Mouse (Mus musculus) MEL (cell line): ENCODE results near the gene Arid5b. TPM values are rescaled to one million over a fixed set of nuclear protein-coding genes. Genes with fewer than 3 reads are reported as not detected.

Experiments used
- DNase-seq: peaks from one replicate; pipeline ENCODE4 v3.0.0; 2011; ENCODE audit warnings: low read depth, low spot score
- H3K27ac ChIP-seq: 2 replicates; pipeline ENCODE4 v1.5.1; 2012; ENCODE audit warnings: low read depth, mild to moderate bottlenecking, control low read depth, low read length, moderate library complexity; ENCODE audit not compliant: control insufficient read depth
- H3K27me3 ChIP-seq, 2 experiments: fragments of 150-350 bp in 1 of 2; sonication (generic) in 1 of 2; 2 replicates each; pipeline ENCODE4 v1.6.1; 2012; ENCODE audit warnings: low read length in 2 of 2, mild to moderate bottlenecking in 2 of 2, improper control_type of control experiment in 1 of 2, moderate library complexity in 1 of 2; ENCODE audit not compliant: insufficient read depth in 2 of 2, control insufficient read depth in 1 of 2
- H3K36me3 ChIP-seq, 2 experiments: 2 replicates each; pipeline ENCODE4 v1.6.1; 2012 to 2014; ENCODE audit warnings: low read length in 2 of 2, improper control_type of control experiment in 1 of 2, inconsistent platforms in 1 of 2, mild to moderate bottlenecking in 1 of 2; ENCODE audit not compliant: insufficient read depth in 2 of 2, control insufficient read depth in 1 of 2
- H3K4me1 ChIP-seq, 2 experiments: fragments of 150-350 bp in 1 of 2; sonication (generic) in 1 of 2; 2 replicates each; pipeline ENCODE4 v1.6.1; 2012; ENCODE audit warnings: low read length in 2 of 2, improper control_type of control experiment in 1 of 2, mild to moderate bottlenecking in 1 of 2; ENCODE audit not compliant: insufficient read depth in 2 of 2, control insufficient read depth in 1 of 2
- H3K4me3 ChIP-seq, 2 experiments: fragments of 150-350 bp in 1 of 2; sonication (generic) in 1 of 2; 2 replicates each; pipeline ENCODE4 v1.5.1; 2012; ENCODE audit warnings: low read depth in 2 of 2, low read length in 2 of 2, mild to moderate bottlenecking in 2 of 2, moderate library complexity in 2 of 2, control low read depth in 1 of 2, improper control_type of control experiment in 1 of 2; ENCODE audit not compliant: control insufficient read depth in 1 of 2, insufficient read depth in 1 of 2
- H3K79me2 ChIP-seq: 2 replicates; pipeline ENCODE4 v1.6.1; 2012; ENCODE audit warnings: mild to moderate bottlenecking, low read length, moderate library complexity; ENCODE audit not compliant: control insufficient read depth, poor library complexity, insufficient read depth
- H3K9ac ChIP-seq: 2 replicates; pipeline ENCODE4 v1.6.1; 2012; ENCODE audit warnings: low read depth, mild to moderate bottlenecking, control low read depth, low read length, moderate library complexity; ENCODE audit not compliant: control insufficient read depth, poor library complexity, severe bottlenecking
- H3K9me3 ChIP-seq: fragments of 150-350 bp; sonication (generic); replicated peaks from 2 replicates; pipeline ENCODE4 v1.6.1; 2012; ENCODE audit warnings: mild to moderate bottlenecking, low read length, improper control_type of control experiment, moderate library complexity; ENCODE audit not compliant: insufficient read depth
- E2F4 ChIP-seq: IDR thresholded peaks from 2 replicates; pipeline ENCODE4 v1.6.1; 2011; ENCODE audit warnings: low read depth, low read length, improper control_type of control experiment, borderline replicate concordance
- EP300 ChIP-seq, 2 experiments: IDR thresholded peaks; 2 replicates each; pipeline ENCODE4 v1.6.1; 2011; ENCODE audit warnings: improper control_type of control experiment in 2 of 2, low read length in 2 of 2, low read depth in 1 of 2, mild to moderate bottlenecking in 1 of 2
- GABPA ChIP-seq: IDR thresholded peaks from 2 replicates; pipeline ENCODE4 v1.6.1; 2012; ENCODE audit warnings: low read depth, mild to moderate bottlenecking, inconsistent platforms, low read length, improper control_type of control experiment, moderate library complexity
- GATA1 ChIP-seq: IDR thresholded peaks from 2 replicates; pipeline ENCODE4 v1.6.1; 2011; ENCODE audit warnings: low read depth, low read length, improper control_type of control experiment
- MAFK ChIP-seq: IDR thresholded peaks from 2 replicates; pipeline ENCODE4 v1.6.1; 2011; ENCODE audit warnings: low read depth, mild to moderate bottlenecking, low read length, improper control_type of control experiment, borderline replicate concordance
- MAX ChIP-seq: IDR thresholded peaks from 2 replicates; pipeline ENCODE4 v1.6.1; 2011; ENCODE audit warnings: low read length, improper control_type of control experiment
- MAZ ChIP-seq: IDR thresholded peaks from 2 replicates; pipeline ENCODE4 v1.6.1; 2012; ENCODE audit warnings: low read depth, mild to moderate bottlenecking, inconsistent platforms, low read length, improper control_type of control experiment
- MEF2A ChIP-seq: IDR thresholded peaks from 2 replicates; pipeline ENCODE4 v1.6.1; 2014; ENCODE audit warnings: low read depth, mild to moderate bottlenecking, inconsistent platforms, low read length, improper control_type of control experiment; ENCODE audit not compliant: poor library complexity, insufficient replicate concordance, severe bottlenecking; ENCODE audit errors: extremely low read depth
- MXI1 ChIP-seq: IDR thresholded peaks from 2 replicates; pipeline ENCODE4 v1.6.1; 2011; ENCODE audit warnings: mild to moderate bottlenecking, low read depth, low read length, improper control_type of control experiment
- MYB ChIP-seq: IDR thresholded peaks from 2 replicates; pipeline ENCODE4 v1.6.1; 2011; ENCODE audit warnings: mild to moderate bottlenecking, low read depth, low read length, improper control_type of control experiment
- MYC ChIP-seq: IDR thresholded peaks from 2 replicates; pipeline ENCODE4 v1.6.1; 2011; ENCODE audit warnings: low read depth, mild to moderate bottlenecking, low read length, improper control_type of control experiment, moderate library complexity
- NELFE ChIP-seq: IDR thresholded peaks from 2 replicates; pipeline ENCODE4 v1.6.1; 2011; ENCODE audit warnings: low read depth, low read length, improper control_type of control experiment
- POLR2AphosphoS2 ChIP-seq: IDR thresholded peaks from 2 replicates; pipeline ENCODE4 v1.6.1; 2011; ENCODE audit warnings: low read length, improper control_type of control experiment
- RCOR1 ChIP-seq: IDR thresholded peaks from 2 replicates; pipeline ENCODE4 v1.6.1; 2012; ENCODE audit warnings: low read depth, mild to moderate bottlenecking, inconsistent platforms, low read length, improper control_type of control experiment
- TAL1 ChIP-seq: IDR thresholded peaks from 2 replicates; pipeline ENCODE4 v1.6.1; 2012; ENCODE audit warnings: mild to moderate bottlenecking, inconsistent platforms, low read length, moderate library complexity, mixed read lengths
- TBP ChIP-seq: IDR thresholded peaks from 2 replicates; pipeline ENCODE4 v1.8.0; 2011; ENCODE audit warnings: low read depth, low read length, improper control_type of control experiment
- UBTF ChIP-seq: IDR thresholded peaks from 2 replicates; pipeline ENCODE4 v1.6.1; 2012; ENCODE audit warnings: low read depth, mild to moderate bottlenecking, inconsistent platforms, low read length, improper control_type of control experiment, moderate library complexity, borderline replicate concordance; ENCODE audit not compliant: insufficient read depth
- USF1 ChIP-seq: IDR thresholded peaks from 2 replicates; pipeline ENCODE4 v1.6.1; 2014; ENCODE audit warnings: low read depth, mild to moderate bottlenecking, inconsistent platforms, low read length, improper control_type of control experiment, moderate library complexity
- USF2 ChIP-seq, 2 experiments: IDR thresholded peaks; 2 replicates each; pipeline ENCODE4 v1.6.1; 2011 to 2012; ENCODE audit warnings: improper control_type of control experiment in 2 of 2, low read length in 2 of 2, borderline replicate concordance in 1 of 2, inconsistent platforms in 1 of 2, low read depth in 1 of 2, mild to moderate bottlenecking in 1 of 2; ENCODE audit not compliant: insufficient read depth in 1 of 2
- ZC3H11A ChIP-seq: IDR thresholded peaks from 2 replicates; pipeline ENCODE4 v1.6.1; 2012; ENCODE audit warnings: low read depth, mild to moderate bottlenecking, inconsistent platforms, low read length, improper control_type of control experiment
- ZNF384 ChIP-seq: IDR thresholded peaks from 2 replicates; pipeline ENCODE4 v1.6.1; 2012; ENCODE audit warnings: low read depth, mild to moderate bottlenecking, inconsistent platforms, low read length, improper control_type of control experiment
- polyA plus RNA-seq, 2 experiments: library from polyadenylated mRNA; stranded (reverse) in 1 of 2; unstranded in 1 of 2; fragments of >175 nt in 1 of 2; fragments of >200 nt in 1 of 2; gene quantifications; 2 replicates each; pipeline versions ENCODE4 v1.2.1 to v1.2.4; 2012; ENCODE audit warnings: low replicate concordance in 2 of 2, low read depth in 1 of 2; ENCODE audit not compliant: insufficient read length in 2 of 2, insufficient read depth in 1 of 2, missing spikeins in 1 of 2
- total RNA-seq: library from RNA; depleted of rRNA; stranded (reverse); fragments of 300-350 nt; gene quantifications from 2 replicates; pipeline ENCODE4 v1.2.3, GENCODE M21; 2012

Gene Arid5b
- total and polyA plus RNA-seq, 3 experiments, result 0.03 TPM; not detected in 2

DNA sequence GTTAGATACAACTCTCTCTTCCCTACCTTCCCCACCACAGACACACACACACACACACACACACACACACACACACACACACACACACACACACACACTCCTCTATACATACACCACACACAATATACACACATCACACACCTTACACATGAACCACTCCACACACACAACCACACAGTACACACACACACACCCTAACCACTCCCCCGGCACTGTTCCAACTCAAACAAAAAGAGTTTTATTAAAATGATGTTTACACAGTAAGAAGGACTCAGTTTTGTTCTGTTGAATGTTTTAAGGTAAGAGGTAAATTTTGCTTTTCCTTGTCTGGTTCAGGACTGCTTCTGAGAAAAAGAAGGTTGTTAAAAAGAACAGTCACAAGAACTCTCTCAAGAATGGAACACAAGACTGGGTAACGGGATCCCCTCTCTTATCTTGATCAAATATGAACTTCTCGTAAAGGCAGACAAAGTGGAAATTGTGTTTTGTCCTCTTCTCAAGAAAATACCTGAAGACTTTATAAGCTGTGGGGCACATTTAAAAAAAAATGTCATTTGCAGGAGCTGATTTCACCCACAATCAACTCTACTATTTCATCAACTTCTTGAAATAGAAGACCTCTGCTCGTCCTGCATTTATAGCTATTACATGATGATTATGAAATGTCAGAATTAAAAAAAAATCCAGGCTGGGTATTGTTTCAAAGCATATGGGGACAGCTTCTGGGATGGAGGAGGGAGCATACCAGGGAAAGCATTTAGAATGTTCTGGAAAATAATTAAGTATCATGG is 30.9 kb downstream of the Arid5b start (continued):
- no peak for TF ChIP-seq MXI1

DNA sequence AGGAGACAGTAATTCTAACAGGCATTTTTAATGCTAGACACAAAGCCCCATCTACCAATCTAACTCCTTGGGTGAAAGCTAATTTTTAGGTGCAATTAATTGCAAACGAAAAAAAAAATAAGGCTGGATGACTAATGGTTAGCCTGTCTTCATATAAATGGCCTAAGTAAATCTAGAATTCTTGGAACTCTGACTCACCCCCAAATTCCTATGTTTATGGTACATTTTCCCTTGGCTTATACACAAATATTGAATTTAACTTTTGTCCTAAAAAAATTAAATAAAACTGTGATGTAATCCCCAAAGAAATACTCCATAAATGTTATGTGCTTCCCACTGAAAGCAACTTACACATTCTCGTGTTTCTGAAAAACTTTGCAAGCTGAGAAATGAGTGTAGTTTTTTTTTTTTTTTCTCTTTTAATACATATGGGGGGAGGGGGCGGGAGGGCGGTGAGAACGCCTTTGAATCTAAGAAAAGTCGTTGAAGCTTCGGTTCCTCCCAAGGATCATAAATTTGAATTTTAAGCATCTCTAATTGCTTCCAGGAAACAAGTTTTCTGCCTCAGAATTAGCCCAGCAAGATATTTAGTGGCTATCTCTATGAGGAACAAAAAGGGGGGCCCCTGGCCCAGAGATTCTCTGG is 31.8 kb downstream of the Arid5b start:
- Histone ChIP-seq H3K36me3 (no peaks in the 10 kb centered on the region), H3K79me2 (no peaks in the 10 kb centered on the region), H3K27me3 (no peaks in the 10 kb centered on the region), H3K9me3 (no peaks in the 10 kb centered on the region), H3K4me3 (no peak overlapping the region), H3K27ac (no peak overlapping the region), H3K9ac (no peak overlapping the region), H3K4me1 (no peaks in the 10 kb centered on the region)
- no peak for DNase-seq
- TF ChIP-seq ZNF384, result no peak
- no peak for TF ChIP-seq NELFE
- TF ChIP-seq TBP, result no peak
- no peak for TF ChIP-seq EP300 (IDR thresholded peaks at IDR 0.05; ENCODE audit: low read depth in 1 of 2, low read length in 2 of 2)

GRCm38 (mm10) chr10:68240804-68241485 is 37.6 kb downstream of the Arid5b start:
- H3K9me3 ChIP-seq, result no peaks in the 10 kb centered on the region
- H3K36me3 ChIP-seq, result no peaks in the 10 kb centered on the region
- H3K27me3 ChIP-seq, result no peaks in the 10 kb centered on the region
- H3K4me1 ChIP-seq, result no peaks in the 10 kb centered on the region
- no peak overlapping the region for H3K4me3 ChIP-seq
- no peak for DNase-seq
- no peak overlapping the region for H3K27ac ChIP-seq
- TF ChIP-seq ZNF384 (no peak), POLR2AphosphoS2 (no peak), MYC (no peak), TAL1 (no peak), MAZ (no peak), MXI1 (no peak), MYB (no peak), MAX (no peak), USF1 (no peak), RCOR1 (no peak), GATA1 (no peak), UBTF (no peak), ZC3H11A (no peak), MAFK (no peak), USF2 (IDR thresholded peaks at IDR 0.05; ENCODE audit: borderline replicate concordance in 1 of 2, insufficient read depth in 1 of 2, low read depth in 1 of 2, low read length in 2 of 2) (no peak), GABPA (no peak), MEF2A (no peak), E2F4 (no peak)
- TF ChIP-seq, all 39 proteins: peak for 0
- Histone ChIP-seq H3K9ac (no peak overlapping the region), H3K79me2 (no peaks in the 10 kb centered on the region)
